Comparison of ENCODE assay signal across 12 mouse cellular contexts in the genomic region with DNA sequence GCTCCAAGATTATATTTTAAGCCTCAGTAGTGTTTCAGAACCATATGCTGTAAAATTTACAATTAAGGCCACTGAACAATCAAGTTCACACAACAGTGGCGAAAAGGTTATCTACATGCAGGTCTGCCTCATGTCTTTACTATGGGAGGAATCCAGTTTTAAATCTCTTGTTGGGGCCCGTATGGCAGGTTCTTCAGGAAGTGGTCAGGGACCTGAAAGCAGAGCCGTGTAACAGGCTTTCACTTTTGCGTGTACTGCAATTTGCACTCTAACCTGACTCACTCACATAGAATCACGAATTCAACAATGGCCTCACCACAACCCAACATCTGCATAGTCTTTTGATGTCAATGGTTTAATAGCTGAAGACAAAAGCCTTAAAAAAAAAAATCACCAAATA.
DNase-seq lines count a peak whose midpoint lies in the region; TF ChIP-seq lines count a peak whose summit lies in the region.
"Had no signal": no experiment of that assay in that cellular context is flagged by ENCODE, and none has a peak within 500 bp of the region (broad histone marks: within the 10 kb centered on the region; RNA-seq: fewer than 3 reads in every experiment).

No protein-coding gene starts in this region.

- TF ChIP-seq POLR2A in bone marrow macrophage, adult 2 months (IDR thresholded peaks at IDR 0.05; ENCODE audit: borderline replicate concordance, low read depth, low read length): no peak
- no peak for TF ChIP-seq POLR2A in myocyte (IDR thresholded peaks at IDR 0.05; ENCODE audit: insufficient read length, low read depth)

- no peak overlapping the region for H3K4me3 ChIP-seq in left cerebral cortex, adult 2 months
- peak overlapping the region; percentile 31 for H3K4me3 ChIP-seq in bone marrow macrophage, adult 2 months (ENCODE audit: insufficient read depth, low read length)
- H3K4me3 ChIP-seq in myocyte: peak overlapping the region; percentile 54
- H3K4me3 ChIP-seq: embryonic facial prominence, embryonic 13.5 days; intestine, embryonic 15.5 days had no signal

- intact Hi-C loops in left cerebral cortex, adult 2 months (cut with DNase I): loop anchor here (5.0 to 10.0 kb wide), 2 partner anchors 69 to 484 kb away; no protein-coding TSS in a partner anchor
- intact Hi-C loops in left cerebral cortex, postnatal 4 days (cut with DNase I): no loop called here
- intact Hi-C loops in left cerebral cortex, postnatal 10 days (cut with DNase I): no loop called here

- no peak for DNase-seq in left cerebral cortex, adult 2 months (ENCODE audit: extremely low spot score in 1 of 2, low spot score in 2 of 2)
- DNase-seq in left cerebral cortex, postnatal 4 days: no peak
- peak; percentile 35 for DNase-seq in A20 (ENCODE audit: low read depth, low spot score)
- no peak for DNase-seq in spleen, postnatal 14 days (ENCODE audit: low spot score in 2 of 2)
- DNase-seq in adrenal gland, postnatal 14 days: no peak
- DNase-seq in left cerebral cortex, postnatal 10 days (ENCODE audit: extremely low spot score in 1 of 2, low spot score in 2 of 2): no peak
- DNase-seq: kidney, postnatal 14 days had no signal

- H3ac ChIP-seq in myocyte (ENCODE audit: control insufficient read depth, insufficient read length): no peak overlapping the region

- no peaks in the 10 kb centered on the region for H3K27me3 ChIP-seq in myocyte (ENCODE audit: control insufficient read depth, insufficient read depth, insufficient read length)
- H3K27me3 ChIP-seq: embryonic facial prominence, embryonic 13.5 days; intestine, embryonic 15.5 days had no signal

- H3K79me2 ChIP-seq in myocyte (ENCODE audit: control insufficient read depth, insufficient read depth): peaks cover 34% of the 10 kb centered on the region

- peak overlapping the region; percentile 87 for H3K4me2 ChIP-seq in myocyte (ENCODE audit: low read depth)
- H3K4me2 ChIP-seq: embryonic facial prominence, embryonic 13.5 days; intestine, embryonic 15.5 days; midbrain, embryonic 11.5 days had no signal

- no peak for TF ChIP-seq CTCF in left cerebral cortex, adult 2 months (IDR thresholded peaks at IDR 0.05)
- TF ChIP-seq CTCF in bone marrow macrophage, adult 2 months (IDR thresholded peaks at IDR 0.05; ENCODE audit: low read depth, low read length): no peak

- H3K36me3 ChIP-seq in myocyte (ENCODE audit: control insufficient read depth, insufficient read depth): no peaks in the 10 kb centered on the region
- H3K36me3 ChIP-seq: embryonic facial prominence, embryonic 13.5 days; intestine, embryonic 15.5 days had no signal

- H3K4me1 ChIP-seq in bone marrow macrophage, adult 2 months (ENCODE audit: control insufficient read depth, insufficient read depth, low read length): no peaks in the 10 kb centered on the region
- H3K4me1 ChIP-seq: embryonic facial prominence, embryonic 13.5 days; intestine, embryonic 15.5 days had no signal

- peak overlapping the region; percentile 64 for H3K27ac ChIP-seq in left cerebral cortex, adult 2 months
- H3K27ac ChIP-seq in bone marrow macrophage, adult 2 months (ENCODE audit: insufficient read depth, low read depth, low read length): peak overlapping the region; percentile 51
- H3K27ac ChIP-seq: embryonic facial prominence, embryonic 13.5 days; intestine, embryonic 15.5 days had no signal

TF ChIP-seq in myocyte, 11 proteins besides CTCF, POLR2A, EP300 and RAD21:
- no peak for TF ChIP-seq SRF (IDR thresholded peaks at IDR 0.05; ENCODE audit: control insufficient read depth, insufficient read length, low read depth)
- no peak for TF ChIP-seq E2F4 (IDR thresholded peaks at IDR 0.05; ENCODE audit: insufficient read depth)
- no peak for TF ChIP-seq TCF3 (IDR thresholded peaks at IDR 0.05; ENCODE audit: insufficient read length, low read depth)
- TF ChIP-seq CEBPB (IDR thresholded peaks at IDR 0.05; ENCODE audit: insufficient read depth, poor library complexity, severe bottlenecking): no peak
